Mouse (Mus musculus) thymus, postnatal 36 days (tissue): ENCODE results near the gene Adgrl3.
"Not testable (repeated sequence)": the region's sequence is repeated elsewhere in the genome, so short reads cannot be mapped to it uniquely, and the experiment has no call there.

Experiments used
- DNase-seq, 2 experiments: peaks; one replicate each; pipeline ENCODE4 v3.0.0; 2022; ENCODE audit warnings: mixed read lengths in 2 of 2

Gene Adgrl3

GRCm38 (mm10) chr5:81427393-81427792 lies 407.5 kb downstream of the Adgrl3 start:
- DNase-seq, result no peak

GRCm38 (mm10) chr5:81436375-81436774 lies 416.4 kb downstream of the Adgrl3 start:
- DNase-seq, result no peak

- no peak for DNase-seq
Measured at GRCm38 (mm10) chr5:81442150-81442549, 422.2 kb downstream of the Adgrl3 start.

GRCm38 (mm10) chr5:81465971-81466370 lies 446.0 kb downstream of the Adgrl3 start:
- no peak for DNase-seq

GRCm38 (mm10) chr5:81474681-81475080 lies 454.7 kb downstream of the Adgrl3 start:
- no peak for DNase-seq

- DNase-seq, result no peak
Measured at GRCm38 (mm10) chr5:81475406-81475805, 455.5 kb downstream of the Adgrl3 start.

- no peak for DNase-seq
Measured at GRCm38 (mm10) chr5:81475971-81476606, 456.2 kb downstream of the Adgrl3 start.

GRCm38 (mm10) chr5:81480911-81481310 lies 461.0 kb downstream of the Adgrl3 start:
- DNase-seq, result no peak

GRCm38 (mm10) chr5:81483890-81484289 lies 464.0 kb downstream of the Adgrl3 start:
- DNase-seq, result no peak

GRCm38 (mm10) chr5:81501076-81501475 lies 481.1 kb downstream of the Adgrl3 start:
- DNase-seq, result no peak

- DNase-seq, result no peak
Measured at GRCm38 (mm10) chr5:81518720-81519496, 499.0 kb downstream of the Adgrl3 start.

GRCm38 (mm10) chr5:81519497-81520382 lies 499.8 kb downstream of the Adgrl3 start:
- DNase-seq, result no peak

GRCm38 (mm10) chr5:81522760-81523159 lies 502.8 kb downstream of the Adgrl3 start:
- no peak for DNase-seq

- DNase-seq, result no peak
Measured at GRCm38 (mm10) chr5:81524532-81524961, 504.6 kb downstream of the Adgrl3 start.

- no peak for DNase-seq
Measured at GRCm38 (mm10) chr5:81525326-81525725, 505.4 kb downstream of the Adgrl3 start.

- DNase-seq, result no peak
Measured at GRCm38 (mm10) chr5:81531639-81532038, 511.7 kb downstream of the Adgrl3 start.

GRCm38 (mm10) chr5:81550211-81550610 lies 530.3 kb downstream of the Adgrl3 start:
- no peak for DNase-seq

- DNase-seq, result not testable (repeated sequence)
Measured at GRCm38 (mm10) chr5:81555149-81555548, 535.2 kb downstream of the Adgrl3 start.

- DNase-seq, result no peak
Measured at GRCm38 (mm10) chr5:81556008-81556407, 536.1 kb downstream of the Adgrl3 start.

- no peak for DNase-seq
Measured at GRCm38 (mm10) chr5:81558965-81559364, 539.0 kb downstream of the Adgrl3 start.

GRCm38 (mm10) chr5:81564294-81564693 lies 544.4 kb downstream of the Adgrl3 start:
- no peak for DNase-seq

- DNase-seq, result no peak
Measured at GRCm38 (mm10) chr5:81566577-81566976, 546.6 kb downstream of the Adgrl3 start.

- no peak for DNase-seq
Measured at GRCm38 (mm10) chr5:81568743-81569142, 548.8 kb downstream of the Adgrl3 start.
